In the genomic region with DNA sequence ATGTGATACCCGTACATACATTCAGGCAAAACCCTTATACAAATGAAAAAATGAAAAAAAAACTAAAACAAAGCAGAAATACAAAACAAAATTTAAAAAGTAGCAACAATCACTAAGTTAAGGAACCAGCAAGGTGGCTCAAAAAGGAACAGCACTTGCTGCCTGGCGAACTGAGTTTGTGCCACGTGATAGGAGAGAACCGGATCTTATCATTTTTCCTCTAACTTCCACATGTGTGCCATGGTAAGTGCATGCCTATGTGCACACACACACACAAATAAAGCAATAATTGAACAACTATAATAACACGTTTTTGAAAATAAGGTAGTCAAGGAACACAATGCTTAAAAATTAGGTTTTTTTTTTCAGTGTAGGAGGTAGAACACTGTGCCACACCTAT, we compare ENCODE assay signal across 25 mouse cellular contexts. TPM values are rescaled to one million over a fixed set of nuclear protein-coding genes. Genes with fewer than 3 reads are reported as not detected.
"Had no signal": no experiment of that assay in that cellular context is flagged by ENCODE, and none has a peak within 500 bp of the region (broad histone marks: within the 10 kb centered on the region; RNA-seq: fewer than 3 reads in every experiment).

No protein-coding gene starts in this region.

- H3K4me3 ChIP-seq: embryonic facial prominence, embryonic 10.5 days; embryonic facial prominence, embryonic 12.5 days; embryonic facial prominence, embryonic 13.5 days; embryonic facial prominence, embryonic 15.5 days; erythroblast, embryonic 14.5 days; forebrain, embryonic 10.5 days; forebrain, embryonic 12.5 days; forebrain, embryonic 13.5 days; forebrain, embryonic 15.5 days; gastrocnemius, adult 2 months; heart, adult 2 months had no signal

- H3K27me3 ChIP-seq: embryonic facial prominence, embryonic 12.5 days; embryonic facial prominence, embryonic 13.5 days; embryonic facial prominence, embryonic 15.5 days; forebrain, embryonic 12.5 days; forebrain, embryonic 13.5 days; forebrain, embryonic 15.5 days had no signal

- DNase-seq: cerebellum, adult 9-10 months; cerebellum, adult 9-11 months; cerebellum, postnatal 10 days; cerebellum, postnatal 14 days; cerebellum, postnatal 25 days; cerebellum, postnatal 36 days; embryo, embryonic 11 days; forebrain, postnatal 0 days; gastrocnemius, adult 2 months; gastrocnemius, postnatal 10 days; gastrocnemius, postnatal 14 days; gastrocnemius, postnatal 25 days; gastrocnemius, postnatal 36 days; heart, adult 11 months; heart, adult 18-20 months; heart, adult 2 months had no signal

- H3K9ac ChIP-seq: embryonic facial prominence, embryonic 12.5 days; embryonic facial prominence, embryonic 13.5 days; embryonic facial prominence, embryonic 15.5 days; forebrain, embryonic 12.5 days; forebrain, embryonic 13.5 days; forebrain, embryonic 15.5 days; forebrain, postnatal 0 days had no signal

- H3K36me3 ChIP-seq: embryonic facial prominence, embryonic 10.5 days; embryonic facial prominence, embryonic 12.5 days; embryonic facial prominence, embryonic 13.5 days; embryonic facial prominence, embryonic 15.5 days; forebrain, embryonic 10.5 days; forebrain, embryonic 12.5 days; forebrain, embryonic 15.5 days had no signal

- H3K4me1 ChIP-seq: embryonic facial prominence, embryonic 10.5 days; embryonic facial prominence, embryonic 12.5 days; embryonic facial prominence, embryonic 13.5 days; embryonic facial prominence, embryonic 15.5 days; forebrain, embryonic 10.5 days; forebrain, embryonic 12.5 days; forebrain, embryonic 13.5 days; forebrain, embryonic 15.5 days had no signal

- H3K27ac ChIP-seq: embryonic facial prominence, embryonic 10.5 days; embryonic facial prominence, embryonic 12.5 days; embryonic facial prominence, embryonic 13.5 days; embryonic facial prominence, embryonic 15.5 days; forebrain, embryonic 10.5 days; forebrain, embryonic 12.5 days; forebrain, embryonic 13.5 days; forebrain, embryonic 15.5 days; gastrocnemius, adult 2 months; heart, adult 2 months had no signal

- H3K9me3 ChIP-seq: embryonic facial prominence, embryonic 10.5 days; embryonic facial prominence, embryonic 12.5 days; embryonic facial prominence, embryonic 13.5 days; embryonic facial prominence, embryonic 15.5 days; forebrain, embryonic 10.5 days; forebrain, embryonic 12.5 days; forebrain, embryonic 13.5 days; forebrain, embryonic 15.5 days had no signal

RNA-seq across cellular contexts. Expression of a gene that starts 37.0 kb away (rescaled TPM):
- polyA plus RNA-seq: erythroblast, embryonic 14.5 days had no signal
